Mouse (Mus musculus): Measurements from ENCODE around the gene Sntb2. TPM values are rescaled to one million over a fixed set of nuclear protein-coding genes. Genes with fewer than 3 reads are reported as not detected.
"Not testable (repeated sequence)": the region's sequence is repeated elsewhere in the genome, so short reads cannot be mapped to it uniquely, and the experiment has no call there.

Sntb2 gene
- total RNA-seq, 2 experiments from 2014 or later = 17.2 to 17.9 TPM

GRCm38 (mm10) chr8:107030058-107030457 lies 94.5 kb downstream of the Sntb2 start:
- no peak for DNase-seq (ENCODE audit: extremely low spot score in 1 of 2, low spot score in 1 of 2)

- DNase-seq (ENCODE audit: extremely low spot score in 1 of 2, low spot score in 1 of 2) = peak; percentile 93 to 95
These were observed 95.4 kb downstream of the Sntb2 start, which contains the start of gene Vps4a for GRCm38 (mm10) chr8:107030650-107031576. Gene Vps4a (plus strand): TSS chr8:107031222.

DNA sequence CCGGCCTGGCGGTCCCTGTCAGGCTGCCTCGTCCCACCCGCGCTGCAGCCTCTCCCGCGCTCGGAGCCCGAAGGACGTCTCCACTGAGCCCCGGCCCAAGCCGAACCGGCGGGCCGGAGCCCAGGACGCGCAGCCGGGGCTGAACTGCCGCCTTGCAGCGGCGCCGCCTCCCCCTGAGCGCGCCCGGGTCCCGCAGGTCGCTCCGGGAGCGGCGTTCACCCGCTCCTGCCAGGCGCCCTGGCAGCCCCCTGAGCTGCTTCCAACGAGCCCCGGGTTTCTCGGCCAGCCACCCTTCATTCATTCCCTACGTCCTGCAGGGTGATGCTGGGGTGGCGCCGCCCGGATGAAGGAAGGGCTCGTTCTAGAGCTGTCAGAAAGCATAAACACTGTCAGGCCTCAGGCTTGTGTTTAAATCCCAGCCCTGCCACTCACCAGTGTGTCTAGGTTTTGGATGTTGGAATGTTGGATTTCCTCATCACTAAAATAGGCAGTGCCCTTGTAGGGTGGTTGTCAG lies 96.1 kb downstream of the Sntb2 start:
- DNase-seq (ENCODE audit: extremely low spot score in 1 of 2, low spot score in 1 of 2) = peak in 1 of 2 experiments; percentile 16

DNA sequence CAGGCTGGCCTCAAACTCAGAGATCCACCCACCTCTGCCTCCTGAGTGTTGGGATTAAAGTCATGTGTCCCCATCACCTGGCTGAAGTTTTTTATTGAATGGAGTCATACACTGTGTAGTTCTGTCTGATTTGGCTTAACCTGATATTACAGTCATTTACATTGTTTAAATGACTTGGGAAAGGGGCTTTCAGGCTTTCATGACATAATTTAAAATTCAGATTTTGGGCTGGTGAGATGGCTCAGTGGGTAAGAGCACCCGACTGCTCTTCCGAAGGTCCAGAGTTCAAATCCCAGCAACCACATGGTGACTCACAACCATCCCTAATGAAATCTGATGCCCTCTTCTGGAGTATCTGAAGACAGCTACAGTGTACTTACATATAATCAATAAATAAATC lies 98.1 kb downstream of the Sntb2 start:
- not testable (repeated sequence) for DNase-seq (ENCODE audit: extremely low spot score in 1 of 2, low spot score in 1 of 2)

GRCm38 (mm10) chr8:107035641-107036040 lies 100.1 kb downstream of the Sntb2 start:
- DNase-seq (ENCODE audit: extremely low spot score in 1 of 2, low spot score in 1 of 2) = no peak

- DNase-seq (ENCODE audit: extremely low spot score in 1 of 2, low spot score in 1 of 2) = no peak
These were observed 101.1 kb downstream of the Sntb2 start for GRCm38 (mm10) chr8:107036626-107037025.

DNA sequence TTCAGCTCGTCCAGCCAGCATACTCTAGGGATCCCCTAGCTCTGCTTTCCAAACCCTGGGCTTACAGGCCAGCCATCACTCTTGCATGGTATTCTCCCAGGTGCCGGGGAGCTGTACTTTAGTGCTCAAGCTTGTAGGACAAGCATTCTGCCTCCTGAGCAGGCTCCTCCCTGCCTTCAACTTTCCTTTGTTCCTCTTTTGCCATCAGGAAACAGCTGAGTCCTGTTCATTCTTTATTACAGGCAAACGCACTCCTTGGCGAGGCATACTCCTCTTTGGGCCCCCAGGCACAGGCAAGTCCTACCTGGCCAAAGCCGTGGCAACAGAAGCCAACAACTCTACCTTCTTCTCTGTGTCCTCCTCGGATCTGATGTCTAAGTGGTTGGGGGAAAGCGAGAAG lies 105.1 kb downstream of the Sntb2 start:
- no peak for DNase-seq (ENCODE audit: extremely low spot score in 1 of 2, low spot score in 1 of 2)

DNA sequence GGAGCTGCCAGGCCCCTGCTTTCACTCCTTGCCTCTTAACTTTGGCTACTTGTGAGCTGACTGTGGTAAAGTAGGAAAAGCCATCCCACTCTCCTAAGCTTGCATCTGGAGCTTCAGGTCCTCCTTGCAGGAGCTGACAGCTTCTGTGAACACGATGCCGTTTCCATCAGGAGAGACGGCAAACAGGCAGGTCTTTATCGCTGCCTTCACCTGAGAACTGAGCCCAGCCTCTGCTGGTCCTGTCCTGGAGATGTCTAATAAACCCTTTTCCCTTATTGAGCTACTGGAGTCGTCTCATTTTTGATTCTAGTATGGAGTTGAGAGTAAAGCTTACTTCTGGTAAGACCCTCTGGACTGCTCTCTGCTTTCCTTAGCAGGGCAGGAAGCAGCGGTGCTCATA lies 109.9 kb downstream of the Sntb2 start:
- no peak for DNase-seq (ENCODE audit: extremely low spot score in 1 of 2, low spot score in 1 of 2)

- DNase-seq (ENCODE audit: extremely low spot score in 1 of 2, low spot score in 1 of 2) = no peak
These were observed 111.4 kb downstream of the Sntb2 start for GRCm38 (mm10) chr8:107046976-107047375.

DNA sequence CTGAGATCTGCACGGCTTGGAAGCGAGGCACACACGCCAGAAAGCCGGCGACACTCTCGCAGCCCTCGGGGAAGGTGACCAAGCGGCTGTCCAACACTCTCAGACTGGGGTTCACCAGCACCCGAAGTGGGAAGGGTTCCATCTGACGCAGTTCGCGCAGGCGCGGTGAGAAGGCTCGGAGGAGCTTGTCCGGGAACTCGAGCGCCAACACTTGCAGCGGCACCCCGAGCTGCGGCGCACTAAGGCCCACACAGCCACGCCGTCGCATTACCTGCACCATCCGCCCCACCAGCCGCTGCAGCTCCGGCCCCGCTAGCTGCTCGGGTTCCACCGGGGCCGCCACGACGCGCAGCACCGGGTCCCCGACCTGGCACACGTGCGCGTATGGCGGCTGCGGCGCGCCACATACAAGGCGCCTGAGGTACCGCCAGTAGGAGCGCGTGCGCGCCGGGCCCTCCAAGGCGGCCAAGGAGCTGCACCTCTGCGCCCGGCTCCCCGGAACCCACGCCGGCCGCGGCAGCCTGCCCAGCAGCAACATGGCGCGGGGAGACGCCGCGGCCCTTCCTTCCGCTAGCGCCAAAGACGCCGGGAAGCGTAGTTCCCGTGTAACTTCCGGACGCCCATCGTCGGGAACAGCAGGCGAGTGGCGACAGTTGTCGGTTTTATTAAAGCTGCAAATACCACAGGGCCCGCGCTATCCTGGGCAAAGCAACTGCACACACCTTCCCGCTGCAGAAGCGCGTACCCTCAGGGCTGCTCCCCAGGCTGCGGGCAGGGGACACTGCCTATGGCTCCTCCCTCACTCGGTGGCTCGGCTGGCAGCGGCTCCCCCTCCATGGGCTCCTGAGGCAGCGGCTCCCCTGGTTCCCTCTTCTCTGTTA lies 112.8 kb downstream of the Sntb2 start, which contains the start of gene Pdf:
Gene Pdf (minus strand): TSS at position 554 of the 881 bp plus-strand sequence.
- peak; percentile 75 to 79 for DNase-seq (ENCODE audit: extremely low spot score in 1 of 2, low spot score in 1 of 2)

GRCm38 (mm10) chr8:107049480-107049879 lies 113.9 kb downstream of the Sntb2 start:
- no peak for DNase-seq (ENCODE audit: extremely low spot score in 1 of 2, low spot score in 1 of 2)

- DNase-seq (ENCODE audit: extremely low spot score in 1 of 2, low spot score in 1 of 2) = no peak
These were observed 116.5 kb downstream of the Sntb2 start for GRCm38 (mm10) chr8:107052046-107052445.

GRCm38 (mm10) chr8:107056076-107056972 lies 120.8 kb downstream of the Sntb2 start, which contains the start of the genes Cog8 and Nip7:
Gene Cog8 (minus strand): TSS chr8:107056689.
Gene Nip7 (plus strand): TSS chr8:107056877.
- peak; percentile 84 to 89 for DNase-seq (ENCODE audit: extremely low spot score in 1 of 2, low spot score in 1 of 2)

GRCm38 (mm10) chr8:107056973-107057369 lies 121.4 kb downstream of the Sntb2 start:
- no peak for DNase-seq (ENCODE audit: extremely low spot score in 1 of 2, low spot score in 1 of 2)

DNA sequence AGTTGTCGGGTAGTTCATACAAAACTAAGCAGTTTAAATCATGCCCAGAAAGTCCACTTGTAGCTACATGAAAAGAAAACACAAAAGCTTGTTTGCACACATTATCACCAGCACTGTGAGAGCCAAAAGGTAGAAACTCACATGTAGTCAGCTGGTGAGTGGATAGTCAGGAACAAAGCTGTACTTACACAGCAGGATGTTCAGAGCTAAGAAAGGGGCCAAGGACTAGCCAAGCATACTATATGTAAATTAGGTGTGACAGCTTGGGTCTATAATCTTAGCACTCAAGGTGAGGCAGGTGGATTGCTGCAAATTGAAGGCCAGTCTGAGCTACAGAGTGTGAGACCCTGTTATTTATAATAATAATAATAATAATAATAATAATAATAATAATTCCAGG lies 127.1 kb downstream of the Sntb2 start:
- DNase-seq (ENCODE audit: extremely low spot score in 1 of 2, low spot score in 1 of 2) = no peak

DNA sequence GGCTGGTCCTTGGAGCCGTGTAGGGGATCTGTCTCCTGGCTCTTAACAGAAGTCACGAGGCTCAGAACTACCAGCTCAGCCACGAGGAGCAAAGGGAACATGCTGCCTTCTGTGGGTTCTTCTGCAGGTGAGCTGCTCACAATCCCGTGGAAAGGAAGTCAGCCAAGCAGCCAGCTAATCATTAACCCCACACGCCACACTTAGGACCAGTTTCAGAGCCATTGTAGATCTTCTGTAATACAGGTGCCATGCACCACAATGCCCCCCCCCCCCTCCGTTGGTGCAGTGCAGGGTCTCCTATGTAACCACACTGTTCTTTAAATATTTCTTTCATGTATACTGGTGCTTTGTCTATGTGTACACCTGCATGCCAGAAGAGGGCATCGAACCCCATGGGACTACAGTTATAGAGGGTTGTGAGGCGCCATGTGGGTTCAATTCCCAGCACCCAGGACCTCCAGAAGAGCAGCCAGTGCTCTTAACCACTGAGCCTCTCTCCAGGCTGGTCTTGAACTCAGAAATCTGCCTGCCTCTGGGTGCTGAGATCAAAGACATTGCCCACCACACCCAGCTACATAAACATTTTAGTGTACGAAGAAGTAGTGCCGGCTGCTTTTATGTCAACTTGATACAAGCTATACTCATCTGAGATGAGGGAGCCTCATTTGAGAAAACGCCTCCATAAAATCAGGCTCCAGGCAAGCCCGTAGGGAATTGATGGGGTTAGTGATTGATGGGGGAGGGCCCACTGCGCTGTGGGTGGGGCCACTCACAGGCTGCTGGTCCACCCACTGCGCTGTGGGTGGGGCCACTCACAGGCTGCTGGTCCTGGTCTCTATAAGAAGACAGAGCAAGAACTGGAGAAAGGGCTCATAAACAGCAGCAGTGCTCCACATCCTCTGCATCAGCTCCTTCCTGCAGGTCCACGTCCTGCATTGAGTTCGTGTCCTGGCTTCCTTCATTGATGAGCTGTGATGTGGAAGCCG lies 130.3 kb downstream of the Sntb2 start, which contains the start of gene Tmed6:
Gene Tmed6 (minus strand): TSS at position 134 of the 986 bp plus-strand sequence.
- DNase-seq (ENCODE audit: extremely low spot score in 1 of 2, low spot score in 1 of 2) = no peak
